Mouse (Mus musculus): ENCODE measurements at regions not wholly inside any gene's neighbourhood (a gene's known extent, or its start where the extent isn't known, plus 50 kb on each side); places are given as distances from the start of the nearest gene placed in this dataset.

DNA sequence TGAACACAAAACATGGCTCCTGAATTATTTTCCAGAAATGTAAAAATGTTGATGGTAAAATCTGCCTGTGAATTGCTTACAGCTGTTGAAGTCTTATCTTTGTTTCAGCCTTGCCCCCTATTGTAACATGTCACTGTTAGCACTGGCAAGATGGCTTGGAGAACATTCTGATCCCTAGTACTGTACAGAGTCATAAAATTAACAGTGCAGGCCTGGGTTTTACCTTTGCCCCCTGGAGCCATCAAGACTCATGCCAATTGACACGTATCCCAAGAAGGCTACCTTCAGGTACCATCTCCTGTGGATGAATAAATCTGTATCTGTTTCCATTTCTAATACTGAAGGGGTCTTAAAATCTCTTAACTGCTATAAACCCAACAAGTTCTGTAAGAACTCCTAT is 583.6 kb upstream of the Sema6d start:
- TF ChIP-seq GATA1 (IDR thresholded peaks at IDR 0.05; ENCODE audit: borderline replicate concordance, low read length) (no peak), FLI1 (IDR thresholded peaks at IDR 0.05; ENCODE audit: low read length) (no peak)
